Mouse (Mus musculus): ENCODE measurements around the gene Gm6871. TPM values are rescaled to one million over a fixed set of nuclear protein-coding genes. Genes with fewer than 3 reads are reported as not detected.
"Not testable (repeated sequence)": the region's sequence is repeated elsewhere in the genome, so short reads cannot be mapped to it uniquely, and the experiment has no call there.

Gene Gm6871
- not detected in 2 replicates for polyA plus RNA-seq (2016; fragmentation: Nextera tagmentation; extraction: Ambion mirVana)

DNA sequence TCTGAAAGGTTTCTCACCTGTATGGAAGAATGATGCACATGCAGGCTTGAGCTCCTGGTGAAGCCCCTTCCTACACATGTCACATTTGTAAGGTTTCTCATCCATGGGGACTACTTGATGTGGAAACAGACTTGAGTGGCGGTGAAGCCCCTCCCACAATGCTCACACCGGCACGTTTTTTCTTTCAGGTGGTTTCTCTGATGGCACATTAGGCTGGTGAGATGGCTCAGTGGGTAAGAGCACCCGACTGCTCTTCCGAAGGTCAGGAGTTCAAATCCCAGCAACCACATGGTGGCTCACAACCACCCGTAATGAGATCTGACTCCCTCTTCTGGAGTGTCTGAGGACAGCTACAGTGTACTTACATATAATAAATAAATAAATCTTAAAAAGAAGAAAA is at the start of gene Gm6871:
Gm6871 (minus strand) TSS at position 101 of the 400 bp plus-strand sequence.
- H3K9me3 ChIP-seq = peaks cover 32% of the 10 kb centered on the region
- H3K36me3 ChIP-seq; H3K27ac ChIP-seq; H3K27me3 ChIP-seq (ENCODE audit: insufficient read depth, poor library complexity, severe bottlenecking); DNase-seq (ENCODE audit: low spot score); H3K4me1 ChIP-seq (replicated peaks); H3K4me3 ChIP-seq: not testable (repeated sequence)
- WGBS = 86% methylated on average over 6 of the region's 6 CpGs

DNA sequence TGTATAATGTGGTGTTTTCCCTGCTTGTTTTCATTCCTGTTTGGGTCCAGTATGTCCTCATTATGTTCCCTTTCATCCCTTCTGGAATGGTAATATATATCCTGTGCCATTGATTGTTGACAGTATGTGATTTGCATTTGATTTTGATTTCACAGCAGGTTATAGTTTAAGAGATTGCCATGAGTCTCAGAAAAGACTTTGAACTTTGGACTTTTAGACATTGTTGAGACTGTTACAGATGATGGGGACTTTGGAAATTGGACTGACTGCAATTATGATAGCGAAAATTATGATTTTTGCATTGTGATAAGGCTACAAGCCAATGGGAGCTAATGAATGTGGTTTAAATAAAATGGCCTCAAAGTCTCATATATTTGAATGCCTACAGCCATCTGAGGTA is 42.8 kb upstream of the Gm6871 start:
- 94% methylated on average over 1 of the region's 1 CpGs for WGBS
- not testable (repeated sequence) for DNase-seq (ENCODE audit: low spot score); H3K4me1 ChIP-seq (replicated peaks); H3K27me3 ChIP-seq (ENCODE audit: insufficient read depth, poor library complexity, severe bottlenecking); H3K9me3 ChIP-seq; H3K4me3 ChIP-seq; H3K27ac ChIP-seq
- peaks cover 73% of the 10 kb centered on the region for H3K36me3 ChIP-seq

- Histone ChIP-seq H3K4me1 (replicated peaks) (no peaks in the 10 kb centered on the region), H3K27ac (no peak overlapping the region), H3K4me3 (no peak overlapping the region), H3K9me3 (peaks cover 5% of the 10 kb centered on the region; the same call in 1 of the 2 replicates), H3K27me3 (ENCODE audit: insufficient read depth, poor library complexity, severe bottlenecking) (no peaks in the 10 kb centered on the region), H3K36me3 (peaks cover 61% of the 10 kb centered on the region)
- DNase-seq (ENCODE audit: low spot score) = no peak
- 89% methylated on average over 3 of the region's 3 CpGs for WGBS
Measured at GRCm38 (mm10) chr7:41611654-41612053, 38.2 kb upstream of the Gm6871 start.

DNA sequence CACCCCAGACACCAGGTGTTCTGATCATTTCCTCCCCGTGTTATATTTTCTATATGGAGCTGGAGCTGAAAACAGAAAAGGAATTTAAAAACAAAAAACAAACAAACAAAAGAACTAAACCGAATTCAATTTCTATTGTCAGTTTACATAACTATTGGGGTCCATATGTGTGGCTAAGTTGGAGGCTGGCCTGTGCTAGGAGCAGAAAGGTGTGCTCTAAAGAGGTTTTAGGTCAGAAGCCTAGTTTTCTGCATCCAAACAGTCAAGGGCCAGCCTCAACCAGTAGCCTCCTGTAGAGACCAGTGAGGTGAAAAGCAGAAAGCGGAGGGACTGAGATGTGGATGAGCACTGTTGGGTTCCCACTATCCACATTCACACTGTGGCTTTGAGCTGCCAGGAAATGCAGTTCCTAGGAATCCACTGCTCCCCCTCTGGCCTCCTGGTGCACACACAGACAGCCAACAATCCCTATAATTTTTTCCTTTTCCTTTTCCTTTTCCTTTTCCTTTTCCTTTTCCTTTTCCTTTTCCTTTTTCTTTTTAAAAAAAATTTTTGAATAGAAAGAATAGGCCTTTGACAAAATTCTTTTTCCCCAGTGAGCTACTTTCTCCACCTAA is 26.6 kb upstream of the Gm6871 start:
- peak overlapping the region; percentile 82 for H3K27ac ChIP-seq
- H3K4me1 ChIP-seq (replicated peaks) = 0 out of 2 replicates have a peak, but pooled peaks cover 7% of the 10 kb centered on the region
- no peaks in the 10 kb centered on the region for H3K27me3 ChIP-seq (ENCODE audit: insufficient read depth, poor library complexity, severe bottlenecking)
- DNase-seq (ENCODE audit: low spot score) = peak; percentile 2
- peaks cover 25% of the 10 kb centered on the region for H3K36me3 ChIP-seq
- H3K4me3 ChIP-seq = peak overlapping the region; percentile 66
- no peaks in the 10 kb centered on the region for H3K9me3 ChIP-seq
- WGBS = 17% methylated on average over 3 of the region's 3 CpGs

GRCm38 (mm10) chr7:41599034-41599813 is 25.8 kb upstream of the Gm6871 start, which contains the start of gene 2610021A01Rik:
2610021A01Rik (plus strand) TSS chr7:41599230.
- Histone ChIP-seq H3K9me3 (no peaks in the 10 kb centered on the region), H3K4me3 (peak within 1 kb of the TSS; percentile 66), H3K27ac (peak within 1 kb of the TSS; percentile 82), H3K4me1 (replicated peaks) (0 out of 2 replicates have a peak, but pooled peaks cover 7% of the 10 kb centered on the region), H3K27me3 (ENCODE audit: insufficient read depth, poor library complexity, severe bottlenecking) (no peaks in the 10 kb centered on the region), H3K36me3 (peaks cover 18% of the 10 kb centered on the region)
- WGBS = under 1% methylated on average over 41 of the region's 41 CpGs
- peak; percentile 92 for DNase-seq (ENCODE audit: low spot score)

DNA sequence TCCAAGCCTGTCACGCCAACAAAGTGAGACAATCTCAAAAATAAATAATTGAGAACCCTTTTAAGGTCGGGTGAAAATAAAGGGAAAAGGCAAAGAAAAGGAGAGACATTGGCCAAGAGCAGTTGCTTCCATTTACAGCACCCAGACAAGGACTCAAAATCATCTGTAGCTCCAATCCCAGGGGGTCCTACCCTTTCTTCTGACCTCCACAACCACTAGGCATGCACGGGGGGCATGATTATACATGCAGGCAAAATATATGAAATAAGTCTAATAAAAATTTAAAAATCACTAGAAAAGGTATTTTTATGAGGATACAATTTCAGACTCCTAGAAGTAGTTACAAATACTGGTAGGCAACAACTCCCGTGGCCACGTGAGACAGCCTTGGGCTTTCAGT is 25.2 kb upstream of the Gm6871 start:
- Histone ChIP-seq H3K27me3 (ENCODE audit: insufficient read depth, poor library complexity, severe bottlenecking) (no peaks in the 10 kb centered on the region), H3K4me3 (peak overlapping the region; percentile 66), H3K9me3 (no peaks in the 10 kb centered on the region), H3K36me3 (peaks cover 13% of the 10 kb centered on the region), H3K27ac (peak overlapping the region; percentile 82), H3K4me1 (replicated peaks) (0 out of 2 replicates have a peak, but pooled peaks cover 7% of the 10 kb centered on the region)
- 50% methylated on average over 5 of the region's 5 CpGs for WGBS
- DNase-seq (ENCODE audit: low spot score) = no peak

DNA sequence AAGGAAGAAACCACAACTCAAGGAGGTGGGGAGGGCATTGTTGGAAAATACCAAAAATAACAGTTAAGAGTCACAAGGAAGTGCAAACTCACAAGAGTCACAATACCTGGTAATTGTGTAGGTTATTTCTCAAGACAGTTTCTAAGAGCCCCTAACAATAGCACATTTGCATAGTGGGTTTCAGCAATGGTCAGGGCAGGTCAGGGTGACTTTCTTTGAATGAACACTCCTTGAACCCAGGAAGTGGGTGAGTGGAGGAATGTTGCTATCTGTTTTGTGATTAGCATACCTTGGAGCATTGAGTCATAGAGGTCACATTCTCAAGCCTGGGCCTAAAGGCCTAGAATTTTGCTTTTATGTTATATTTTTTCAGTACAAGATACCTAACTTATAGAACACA is 14.4 kb upstream of the Gm6871 start:
- H3K4me3 ChIP-seq; H3K27ac ChIP-seq; H3K27me3 ChIP-seq (ENCODE audit: insufficient read depth, poor library complexity, severe bottlenecking); H3K36me3 ChIP-seq; DNase-seq (ENCODE audit: low spot score); H3K4me1 ChIP-seq (replicated peaks): not testable (repeated sequence)
- H3K9me3 ChIP-seq = peaks cover 36% of the 10 kb centered on the region

DNA sequence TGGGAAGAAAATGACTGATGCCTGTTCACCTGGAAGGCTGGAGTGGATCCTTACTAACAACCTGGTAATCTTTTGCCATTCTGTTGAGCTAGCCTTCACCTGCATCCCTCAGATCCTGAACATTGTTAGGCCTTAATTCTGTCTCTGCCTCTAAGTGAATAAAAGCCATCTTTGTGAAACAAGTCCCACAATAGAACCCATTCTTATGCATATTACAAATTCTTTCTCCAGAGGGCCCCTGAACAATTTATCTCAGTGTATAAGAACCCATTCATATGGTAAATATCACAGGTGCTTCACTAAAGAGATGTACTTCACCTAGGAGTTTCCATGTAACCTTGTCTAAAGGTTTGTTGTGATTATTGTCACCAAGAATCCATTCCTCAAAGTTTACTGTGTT is 8.6 kb upstream of the Gm6871 start:
- H3K27me3 ChIP-seq (ENCODE audit: insufficient read depth, poor library complexity, severe bottlenecking) = no peaks in the 10 kb centered on the region
- H3K36me3 ChIP-seq = no peaks in the 10 kb centered on the region
- H3K4me3 ChIP-seq = no peak overlapping the region
- H3K27ac ChIP-seq = no peak overlapping the region
- no peaks in the 10 kb centered on the region for H3K4me1 ChIP-seq (replicated peaks)
- DNase-seq (ENCODE audit: low spot score) = no peak
- peaks cover 41% of the 10 kb centered on the region for H3K9me3 ChIP-seq

- Histone ChIP-seq H3K27me3 (ENCODE audit: insufficient read depth, poor library complexity, severe bottlenecking) (no peaks in the 10 kb centered on the region), H3K4me3 (no peak overlapping the region), H3K27ac (no peak overlapping the region), H3K4me1 (replicated peaks) (no peaks in the 10 kb centered on the region), H3K36me3 (no peaks in the 10 kb centered on the region), H3K9me3 (peaks cover 23% of the 10 kb centered on the region)
- DNase-seq (ENCODE audit: low spot score) = no peak
- 94% methylated on average over 2 of the region's 2 CpGs for WGBS
Measured at GRCm38 (mm10) chr7:41577956-41578355, 4.5 kb upstream of the Gm6871 start.

- no peak overlapping the region for H3K4me3 ChIP-seq
- WGBS = 67% methylated on average over 8 of the region's 8 CpGs
- no peaks in the 10 kb centered on the region for H3K36me3 ChIP-seq
- no peak overlapping the region for H3K27ac ChIP-seq
- H3K27me3 ChIP-seq (ENCODE audit: insufficient read depth, poor library complexity, severe bottlenecking) = no peaks in the 10 kb centered on the region
- DNase-seq (ENCODE audit: low spot score) = no peak
- H3K9me3 ChIP-seq = peaks cover 46% of the 10 kb centered on the region
- H3K4me1 ChIP-seq (replicated peaks) = no peaks in the 10 kb centered on the region
Measured at GRCm38 (mm10) chr7:41560681-41561080, 12.8 kb downstream of the Gm6871 start.

DNA sequence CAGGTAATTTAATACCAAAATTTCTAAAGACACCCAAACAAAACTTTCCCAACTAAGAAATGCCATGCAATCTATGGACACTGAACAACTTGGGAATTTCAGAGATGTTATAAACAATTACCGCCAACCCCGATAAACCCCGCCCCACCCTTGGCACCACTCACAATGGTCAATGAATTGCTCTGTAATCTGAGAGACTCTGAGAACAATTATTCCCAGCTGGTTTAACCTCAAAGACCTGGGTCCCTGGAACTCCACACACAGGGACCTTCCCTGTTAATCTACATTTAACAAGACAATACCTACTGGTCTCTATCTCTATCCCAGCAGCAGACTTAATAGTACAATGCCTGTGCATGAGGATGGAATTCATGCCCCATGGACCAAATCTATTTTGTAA is 60.8 kb downstream of the Gm6871 start:
- H3K4me3 ChIP-seq = no peak overlapping the region
- H3K27ac ChIP-seq = no peak overlapping the region
- WGBS = 89% methylated on average over 3 of the region's 3 CpGs
- H3K4me1 ChIP-seq (replicated peaks) = no peaks in the 10 kb centered on the region
- peaks cover 15% of the 10 kb centered on the region for H3K9me3 ChIP-seq
- no peaks in the 10 kb centered on the region for H3K27me3 ChIP-seq (ENCODE audit: insufficient read depth, poor library complexity, severe bottlenecking)
- DNase-seq (ENCODE audit: low spot score) = no peak
- H3K36me3 ChIP-seq = no peaks in the 10 kb centered on the region

DNA sequence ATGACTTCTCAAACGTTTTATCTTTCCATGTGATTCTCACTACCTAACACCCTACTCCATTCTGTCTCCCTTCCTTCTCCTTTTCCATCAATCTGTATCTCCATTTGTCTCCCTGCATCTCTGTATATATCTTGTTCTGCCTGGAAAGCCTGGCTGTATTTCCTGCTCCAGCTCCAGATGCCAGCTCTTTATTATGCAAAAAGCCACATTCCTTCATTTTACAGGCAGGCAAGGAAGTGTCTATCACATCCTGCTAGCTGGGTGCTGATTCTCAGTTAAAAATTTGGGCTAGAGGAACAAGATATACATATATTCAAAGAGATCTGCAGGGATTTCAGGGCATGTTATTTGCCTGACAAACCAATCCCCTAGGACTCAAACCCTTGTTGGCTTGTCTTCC is 61.3 kb downstream of the Gm6871 start:
- H3K4me3 ChIP-seq = no peak overlapping the region
- H3K36me3 ChIP-seq = no peaks in the 10 kb centered on the region
- no peaks in the 10 kb centered on the region for H3K27me3 ChIP-seq (ENCODE audit: insufficient read depth, poor library complexity, severe bottlenecking)
- no peak for DNase-seq (ENCODE audit: low spot score)
- no peaks in the 10 kb centered on the region for H3K4me1 ChIP-seq (replicated peaks)
- H3K9me3 ChIP-seq = peaks cover 15% of the 10 kb centered on the region
- WGBS = 34% methylated on average over 1 of the region's 1 CpGs
- no peak overlapping the region for H3K27ac ChIP-seq

DNA sequence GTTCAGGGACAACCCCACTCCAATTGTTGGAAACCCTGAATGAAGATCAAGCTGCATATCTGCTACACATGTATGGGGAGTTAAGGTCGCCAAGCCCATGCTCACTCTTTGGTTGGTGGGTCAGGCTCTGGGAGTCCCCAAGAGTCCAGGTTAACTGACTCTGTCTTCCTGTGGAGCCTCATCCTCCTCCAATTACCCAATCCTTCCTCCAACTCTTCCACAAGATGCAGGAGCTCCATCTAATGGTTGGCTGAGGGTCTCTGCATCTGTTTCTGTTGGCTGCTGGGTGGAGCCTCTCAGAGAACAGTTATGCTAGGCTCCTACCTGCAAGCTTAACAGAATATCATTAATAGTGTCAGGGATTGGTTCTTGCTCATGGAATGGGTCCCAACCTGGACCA is 71.1 kb downstream of the Gm6871 start:
- peaks cover 20% of the 10 kb centered on the region; the same call in 1 of the 2 replicates for H3K9me3 ChIP-seq
- no peaks in the 10 kb centered on the region for H3K27me3 ChIP-seq (ENCODE audit: insufficient read depth, poor library complexity, severe bottlenecking)
- no peak overlapping the region for H3K27ac ChIP-seq
- no peaks in the 10 kb centered on the region for H3K4me1 ChIP-seq (replicated peaks)
- no peaks in the 10 kb centered on the region for H3K36me3 ChIP-seq
- H3K4me3 ChIP-seq = no peak overlapping the region
- 47% methylated on average over 1 of the region's 1 CpGs for WGBS
- DNase-seq (ENCODE audit: low spot score) = no peak
